Mouse (Mus musculus) hematopoietic stem cell, adult 5-6 weeks (primary cell): ENCODE data around the gene Adcy9. TPM values are rescaled to one million over a fixed set of nuclear protein-coding genes. Genes with fewer than 3 reads are reported as not detected.

Experiments used
- ATAC-seq, 2 experiments: fragments of 125-278 bp in 1 of 2; replicated peaks in 1 of 2; 2 replicates each; pipeline ENCODE4 v1.8.0; 2016 to 2017; ENCODE audit warnings: inconsistent platforms in 2 of 2, mild to moderate bottlenecking in 2 of 2, moderate number of reproducible peaks in 2 of 2, low read depth in 1 of 2, moderate TSS enrichment in 1 of 2; ENCODE audit not compliant: low FRiP score in 2 of 2, poor library complexity in 2 of 2, severe bottlenecking in 2 of 2, insufficient read depth in 1 of 2, low TSS enrichment in 1 of 2
- total RNA-seq: library from RNA; stranded (forward); fragments of 172-1452, 232-1000 nt; gene quantifications from 2 replicates; pipeline ENCODE4 v1.2.3, GENCODE M21; 2017

Gene Adcy9
- total RNA-seq, 1 experiment from 2014 or later, result 13.1 TPM

- ATAC-seq, result no peak
Measured at GRCm38 (mm10) chr16:4401109-4401508, 19.2 kb downstream of the Adcy9 start.

- no peak for ATAC-seq
Measured at GRCm38 (mm10) chr16:4399471-4400223, 20.7 kb downstream of the Adcy9 start.

GRCm38 (mm10) chr16:4398782-4399181 is 21.5 kb downstream of the Adcy9 start:
- ATAC-seq, result no peak

GRCm38 (mm10) chr16:4397636-4398035 is 22.7 kb downstream of the Adcy9 start:
- no peak for ATAC-seq

GRCm38 (mm10) chr16:4395687-4396341 is 24.5 kb downstream of the Adcy9 start:
- no peak for ATAC-seq

GRCm38 (mm10) chr16:4394991-4395590 is 25.2 kb downstream of the Adcy9 start:
- ATAC-seq, result no peak

GRCm38 (mm10) chr16:4383473-4384038 is 36.7 kb downstream of the Adcy9 start:
- no peak for ATAC-seq

GRCm38 (mm10) chr16:4382406-4382805 is 37.9 kb downstream of the Adcy9 start:
- no peak for ATAC-seq

GRCm38 (mm10) chr16:4381487-4381886 is 38.8 kb downstream of the Adcy9 start:
- ATAC-seq, result peak; percentile 69 to 75; a peak in 3 of 4 replicates

GRCm38 (mm10) chr16:4378788-4379187 is 41.5 kb downstream of the Adcy9 start:
- no peak for ATAC-seq

- ATAC-seq, result no peak
Measured at GRCm38 (mm10) chr16:4377556-4377955, 42.7 kb downstream of the Adcy9 start.

- peak; percentile 49 to 68; a peak in 3 of 4 replicates for ATAC-seq
Measured at GRCm38 (mm10) chr16:4374780-4375380, 45.4 kb downstream of the Adcy9 start.

GRCm38 (mm10) chr16:4374270-4374669 is 46.0 kb downstream of the Adcy9 start:
- ATAC-seq, result no peak

- no peak for ATAC-seq
Measured at GRCm38 (mm10) chr16:4371039-4371438, 49.3 kb downstream of the Adcy9 start.

- ATAC-seq, result peak in 1 of 2 experiments; percentile 66; a peak in 2 of 4 replicates
Measured at GRCm38 (mm10) chr16:4370141-4370541, 50.2 kb downstream of the Adcy9 start.

GRCm38 (mm10) chr16:4367930-4368329 is 52.4 kb downstream of the Adcy9 start:
- no peak for ATAC-seq

GRCm38 (mm10) chr16:4367291-4367690 is 53.0 kb downstream of the Adcy9 start:
- no peak for ATAC-seq

GRCm38 (mm10) chr16:4366671-4367070 is 53.6 kb downstream of the Adcy9 start:
- no peak for ATAC-seq
